In genomic region chr13:98316140-98316479, GRCm38 (mm10) we compare ENCODE assay signal across 9 mouse cellular contexts. TPM values are rescaled to one million over a fixed set of nuclear protein-coding genes. Genes with fewer than 3 reads are reported as not detected.
DNase-seq lines count a peak whose midpoint lies in the region; ATAC-seq lines count a peak whose summit lies in the region.
"Had no signal": no experiment of that assay in that cellular context is flagged by ENCODE, and none has a peak within 500 bp of the region (broad histone marks: within the 10 kb centered on the region; RNA-seq: fewer than 3 reads in every experiment).

No protein-coding gene starts in this region.

- H3K27ac ChIP-seq in kidney, embryonic 16.5 days (ENCODE audit: low read length): peak overlapping the region; percentile 93
- peak overlapping the region; percentile 86 for H3K27ac ChIP-seq in hindbrain, embryonic 12.5 days
- H3K27ac ChIP-seq in midbrain, embryonic 13.5 days: peak overlapping the region; percentile 90

- peak overlapping the region; percentile 97 for H3K4me3 ChIP-seq in kidney, embryonic 16.5 days (ENCODE audit: low read length)
- peak overlapping the region; percentile 98 for H3K4me3 ChIP-seq in hindbrain, embryonic 12.5 days
- H3K4me3 ChIP-seq in midbrain, embryonic 13.5 days (replicated peaks): peak overlapping the region; percentile 98

- no peaks in the 10 kb centered on the region for H3K9me3 ChIP-seq in kidney, embryonic 16.5 days (ENCODE audit: low read length)
- H3K9me3 ChIP-seq in hindbrain, embryonic 12.5 days (replicated peaks): no peaks in the 10 kb centered on the region
- H3K9me3 ChIP-seq in midbrain, embryonic 13.5 days: no peaks in the 10 kb centered on the region

- no peaks in the 10 kb centered on the region for H3K27me3 ChIP-seq in kidney, embryonic 16.5 days (ENCODE audit: insufficient read depth, low read length)
- H3K27me3 ChIP-seq in hindbrain, embryonic 12.5 days: no peaks in the 10 kb centered on the region
- no peaks in the 10 kb centered on the region for H3K27me3 ChIP-seq in midbrain, embryonic 13.5 days

- under 1% methylated on average over 16 of the region's 17 CpGs for WGBS in kidney, embryonic 16.5 days
- WGBS in hindbrain, embryonic 12.5 days: 1% methylated on average over 17 of the region's 17 CpGs
- WGBS in midbrain, embryonic 13.5 days: 2% methylated on average over 17 of the region's 17 CpGs

- H3K4me1 ChIP-seq in kidney, embryonic 16.5 days (ENCODE audit: insufficient read depth, low read length): peaks cover 15% of the 10 kb centered on the region
- H3K4me1 ChIP-seq in hindbrain, embryonic 12.5 days: peaks cover 12% of the 10 kb centered on the region
- H3K4me1 ChIP-seq in midbrain, embryonic 13.5 days (replicated peaks): peaks cover 27% of the 10 kb centered on the region

- DNase-seq in kidney, postnatal 25 days: no peak
- DNase-seq in ZHBTc4 (ENCODE audit: low read depth, low spot score): peak; percentile 63
- no peak for DNase-seq in right cerebral cortex, postnatal 4 days
- no peak for DNase-seq in thymus, adult 18-20 months

- peak overlapping the region; percentile 99 for H3K9ac ChIP-seq in kidney, embryonic 16.5 days (replicated peaks; ENCODE audit: low read length)
- H3K9ac ChIP-seq in hindbrain, embryonic 12.5 days: peak overlapping the region; percentile 98
- peak overlapping the region; percentile 97 for H3K9ac ChIP-seq in midbrain, embryonic 13.5 days (replicated peaks)

- H3K36me3 ChIP-seq in kidney, embryonic 16.5 days (ENCODE audit: insufficient read depth, low read length): peaks cover 23% of the 10 kb centered on the region
- peaks cover 28% of the 10 kb centered on the region for H3K36me3 ChIP-seq in hindbrain, embryonic 12.5 days
- peaks cover 23% of the 10 kb centered on the region for H3K36me3 ChIP-seq in midbrain, embryonic 13.5 days

- H3K4me2 ChIP-seq in kidney, embryonic 16.5 days (replicated peaks; ENCODE audit: low read depth, low read length): peak overlapping the region; percentile 75
- peak overlapping the region; percentile 62 for H3K4me2 ChIP-seq in hindbrain, embryonic 12.5 days (replicated peaks)
- peak overlapping the region; percentile 75 for H3K4me2 ChIP-seq in midbrain, embryonic 13.5 days (replicated peaks)

- no peak for ATAC-seq in kidney, embryonic 16.5 days (ENCODE audit: low FRiP score, low TSS enrichment)
- ATAC-seq in hindbrain, embryonic 12.5 days (ENCODE audit: low FRiP score): no peak
- ATAC-seq in midbrain, embryonic 13.5 days: no peak
- no peak for ATAC-seq in monocyte, adult 5-6 weeks (replicated peaks; ENCODE audit: insufficient number of reproducible peaks, low FRiP score, low TSS enrichment, poor library complexity, severe bottlenecking)

RNA-seq across cellular contexts. Expression of gene Btf3, which starts 0.7 kb away (rescaled TPM):
- 603 and 613 TPM in 2 replicates for polyA plus RNA-seq in kidney, embryonic 16.5 days (2015; fragmentation: Nextera tagmentation; extraction: Ambion mirVana)
- 631 and 677 TPM in 2 replicates for polyA plus RNA-seq in hindbrain, embryonic 12.5 days (2016; fragmentation: Nextera tagmentation; extraction: Ambion mirVana)
- polyA plus RNA-seq in midbrain, embryonic 13.5 days (2015; fragmentation: Nextera tagmentation; extraction: Ambion mirVana): 584 and 625 TPM in 2 replicates
- total RNA-seq in monocyte, adult 5-6 weeks (2017): 890 to 909 TPM (median 904 TPM) in 3 replicates

RNA-seq across cellular contexts. Expression of gene Gm21976, which starts 36.4 kb away (rescaled TPM):
- not detected in 2 replicates for polyA plus RNA-seq in kidney, embryonic 16.5 days (2015; fragmentation: Nextera tagmentation; extraction: Ambion mirVana)
- not detected in 2 replicates for polyA plus RNA-seq in hindbrain, embryonic 12.5 days (2016; fragmentation: Nextera tagmentation; extraction: Ambion mirVana)
- not detected in 2 replicates for polyA plus RNA-seq in midbrain, embryonic 13.5 days (2015; fragmentation: Nextera tagmentation; extraction: Ambion mirVana)
- total RNA-seq in monocyte, adult 5-6 weeks (2017): 1.3 TPM in 1 of 3 replicates, not detected in the others
- polyA plus RNA-seq: large intestine, adult 2 months had no signal

RNA-seq across cellular contexts. Expression of gene Foxd1, which starts 37.9 kb away (rescaled TPM):
- polyA plus RNA-seq in kidney, embryonic 16.5 days (2015; fragmentation: Nextera tagmentation; extraction: Ambion mirVana): 2.5 and 3.1 TPM in 2 replicates
- polyA plus RNA-seq in hindbrain, embryonic 12.5 days (2016; fragmentation: Nextera tagmentation; extraction: Ambion mirVana): 7.0 and 9.2 TPM in 2 replicates
- 0.80 and 0.86 TPM in 2 replicates for polyA plus RNA-seq in midbrain, embryonic 13.5 days (2015; fragmentation: Nextera tagmentation; extraction: Ambion mirVana)
- total RNA-seq in monocyte, adult 5-6 weeks (2017): not detected in 3 replicates
- polyA plus RNA-seq: large intestine, adult 2 months had no signal

RNA-seq across cellular contexts. Expression of gene Ankra2, which starts 53.2 kb away (rescaled TPM):
- 15.0 and 15.7 TPM in 2 replicates for polyA plus RNA-seq in kidney, embryonic 16.5 days (2015; fragmentation: Nextera tagmentation; extraction: Ambion mirVana)
- 42.2 and 44.8 TPM in 2 replicates for polyA plus RNA-seq in hindbrain, embryonic 12.5 days (2016; fragmentation: Nextera tagmentation; extraction: Ambion mirVana)
- polyA plus RNA-seq in midbrain, embryonic 13.5 days (2015; fragmentation: Nextera tagmentation; extraction: Ambion mirVana): 55.4 and 58.9 TPM in 2 replicates
- total RNA-seq in monocyte, adult 5-6 weeks (2017): 38.3 to 47.0 TPM (median 45.0 TPM) in 3 replicates

RNA-seq across cellular contexts. Expression of gene Utp15, which starts 53.3 kb away (rescaled TPM):
- 36.8 and 38.4 TPM in 2 replicates for polyA plus RNA-seq in kidney, embryonic 16.5 days (2015; fragmentation: Nextera tagmentation; extraction: Ambion mirVana)
- polyA plus RNA-seq in hindbrain, embryonic 12.5 days (2016; fragmentation: Nextera tagmentation; extraction: Ambion mirVana): 35.0 and 36.1 TPM in 2 replicates
- polyA plus RNA-seq in midbrain, embryonic 13.5 days (2015; fragmentation: Nextera tagmentation; extraction: Ambion mirVana): 31.8 and 32.5 TPM in 2 replicates
- total RNA-seq in monocyte, adult 5-6 weeks (2017): 25.2 to 29.2 TPM (median 28.7 TPM) in 3 replicates
